In the genomic region with DNA sequence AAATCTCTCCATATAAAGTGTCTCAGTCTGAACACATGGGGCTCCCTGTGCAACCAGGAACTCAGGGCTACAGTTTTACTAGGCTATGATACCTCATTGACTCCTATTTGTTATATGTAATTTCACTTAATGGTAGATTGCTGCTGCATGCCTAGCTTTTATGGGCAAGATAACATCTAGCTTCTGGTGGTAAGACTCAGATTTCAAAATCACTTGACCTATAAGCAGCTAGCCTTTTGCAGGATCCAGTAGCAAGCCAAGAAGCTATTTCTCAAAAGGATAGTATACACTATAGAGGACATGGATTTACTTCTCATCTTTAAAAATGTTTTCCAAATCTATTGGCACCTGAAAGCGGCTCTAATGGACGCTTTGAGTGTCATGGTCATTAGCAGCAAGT, we compare ENCODE assay signal across 22 mouse cellular contexts. TPM values are rescaled to one million over a fixed set of nuclear protein-coding genes. Genes with fewer than 3 reads are reported as not detected.
"Had no signal": no experiment of that assay in that cellular context is flagged by ENCODE, and none has a peak within 500 bp of the region (broad histone marks: within the 10 kb centered on the region; RNA-seq: fewer than 3 reads in every experiment).

No protein-coding gene starts in this region.

- DNase-seq: cerebellum, adult 9-10 months; cerebellum, adult 9-11 months; cerebellum, postnatal 10 days; cerebellum, postnatal 14 days; cerebellum, postnatal 25 days; cerebellum, postnatal 36 days; embryo, embryonic 11 days; forebrain, postnatal 0 days; gastrocnemius, adult 2 months; gastrocnemius, postnatal 10 days; gastrocnemius, postnatal 14 days; gastrocnemius, postnatal 25 days; gastrocnemius, postnatal 36 days; heart, adult 11 months; heart, adult 18-20 months; heart, adult 2 months had no signal

RNA-seq across cellular contexts. Expression of gene Ankrd31, which starts 31.8 kb away (rescaled TPM):
- total RNA-seq: common myeloid progenitor, adult 5-6 weeks; forebrain, postnatal 0 days; gastrocnemius, adult 18-20 months; gastrocnemius, adult 2 months; gastrocnemius, adult 8-10 months; gastrocnemius, postnatal 10 days; gastrocnemius, postnatal 14 days; gastrocnemius, postnatal 25 days; gastrocnemius, postnatal 36 days; gastrocnemius, postnatal 4 days; granulocyte monocyte progenitor cell, adult 5-6 weeks; heart, adult 18-20 months; heart, adult 2 months; heart, adult 8-10 months had no signal
